In the genomic region with DNA sequence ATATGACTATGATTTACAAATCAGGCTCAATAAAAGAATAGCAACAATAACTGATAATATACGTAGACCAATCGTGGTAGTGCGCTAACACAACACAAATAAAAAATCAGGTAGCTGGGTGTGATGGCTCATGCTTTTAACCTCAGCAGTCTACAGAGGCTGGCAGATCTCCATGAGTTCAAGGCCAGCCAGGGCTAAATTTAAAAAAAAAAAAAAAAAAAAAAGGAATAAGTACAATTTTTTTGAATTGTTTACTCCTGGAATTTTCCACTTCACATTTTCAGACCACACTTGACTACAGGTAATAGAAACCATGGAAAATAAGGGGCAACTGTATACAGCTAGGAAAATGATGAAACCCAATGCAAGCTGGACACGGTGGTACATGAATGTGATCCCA, we compare ENCODE assay signal across 20 mouse cellular contexts.
A peak's percentile ranks its signal among the peaks of the same experiment; 100 is the strongest.
DNase-seq lines count a peak whose midpoint lies in the region; ATAC-seq lines count a peak whose summit lies in the region.
"Had no signal": no experiment of that assay in that cellular context is flagged by ENCODE, and none has a peak within 500 bp of the region (broad histone marks: within the 10 kb centered on the region; RNA-seq: fewer than 3 reads in every experiment).

No protein-coding gene starts in this region.

- H3K4me3 ChIP-seq in hindbrain, embryonic 12.5 days = no peak overlapping the region
- no peak overlapping the region for H3K4me3 ChIP-seq in hindbrain, embryonic 16.5 days (ENCODE audit: low read length)
- H3K4me3 ChIP-seq in midbrain, embryonic 12.5 days = no peak overlapping the region
- no peak overlapping the region for H3K4me3 ChIP-seq in midbrain, embryonic 10.5 days
- H3K4me3 ChIP-seq in forebrain, embryonic 16.5 days (replicated peaks; ENCODE audit: low read length) = no peak overlapping the region
- H3K4me3 ChIP-seq in neural tube, embryonic 15.5 days (replicated peaks) = no peak overlapping the region
- H3K4me3 ChIP-seq: gastrocnemius, adult 2 months; heart, embryonic 10.5 days; limb, embryonic 10.5 days; neural tube, embryonic 12.5 days had no signal

- H3K4me2 ChIP-seq in hindbrain, embryonic 12.5 days (replicated peaks) = no peak overlapping the region
- no peak overlapping the region for H3K4me2 ChIP-seq in hindbrain, embryonic 16.5 days (ENCODE audit: low read length)
- H3K4me2 ChIP-seq in midbrain, embryonic 12.5 days (replicated peaks) = no peak overlapping the region
- H3K4me2 ChIP-seq in forebrain, embryonic 16.5 days (ENCODE audit: low read length) = no peak overlapping the region
- no peak overlapping the region for H3K4me2 ChIP-seq in neural tube, embryonic 15.5 days
- H3K4me2 ChIP-seq: liver, embryonic 11.5 days; lung, embryonic 14.5 days; neural tube, embryonic 12.5 days had no signal

- H3K4me1 ChIP-seq in hindbrain, embryonic 12.5 days = peaks cover 18% of the 10 kb centered on the region
- peaks cover 13% of the 10 kb centered on the region for H3K4me1 ChIP-seq in hindbrain, embryonic 16.5 days (ENCODE audit: control insufficient read depth, insufficient read depth, low read depth, low read length)
- H3K4me1 ChIP-seq in midbrain, embryonic 12.5 days = peaks cover 14% of the 10 kb centered on the region; the same call in 1 of the 2 replicates
- peaks cover 6% of the 10 kb centered on the region for H3K4me1 ChIP-seq in midbrain, embryonic 10.5 days
- peaks cover 18% of the 10 kb centered on the region for H3K4me1 ChIP-seq in forebrain, embryonic 16.5 days (replicated peaks; ENCODE audit: control insufficient read depth, insufficient read depth, low read length)
- H3K4me1 ChIP-seq in neural tube, embryonic 15.5 days = peaks cover 31% of the 10 kb centered on the region

- H3K9ac ChIP-seq in hindbrain, embryonic 12.5 days = no peak overlapping the region
- H3K9ac ChIP-seq in hindbrain, embryonic 16.5 days (ENCODE audit: low read depth, low read length) = no peak overlapping the region
- no peak overlapping the region for H3K9ac ChIP-seq in midbrain, embryonic 12.5 days (replicated peaks)
- 0 out of 2 replicates have a peak overlapping the region, but pooled peaks have one; percentile 36 for H3K9ac ChIP-seq in forebrain, embryonic 16.5 days (replicated peaks; ENCODE audit: low read depth, low read length)
- H3K9ac ChIP-seq in neural tube, embryonic 15.5 days (replicated peaks) = no peak overlapping the region
- H3K9ac ChIP-seq: lung, embryonic 14.5 days; neural tube, embryonic 12.5 days had no signal

- H3K9me3 ChIP-seq in hindbrain, embryonic 12.5 days (replicated peaks) = no peaks in the 10 kb centered on the region
- no peaks in the 10 kb centered on the region for H3K9me3 ChIP-seq in hindbrain, embryonic 16.5 days (ENCODE audit: control insufficient read depth, low read length)
- no peaks in the 10 kb centered on the region for H3K9me3 ChIP-seq in midbrain, embryonic 12.5 days
- H3K9me3 ChIP-seq in midbrain, embryonic 10.5 days (replicated peaks) = no peaks in the 10 kb centered on the region
- H3K9me3 ChIP-seq in forebrain, embryonic 16.5 days (ENCODE audit: control insufficient read depth, low read length) = no peaks in the 10 kb centered on the region
- H3K9me3 ChIP-seq in neural tube, embryonic 15.5 days (replicated peaks) = no peaks in the 10 kb centered on the region
- H3K9me3 ChIP-seq: heart, embryonic 10.5 days; limb, embryonic 10.5 days; neural tube, embryonic 12.5 days had no signal

- no peaks in the 10 kb centered on the region for H3K27me3 ChIP-seq in hindbrain, embryonic 12.5 days
- no peaks in the 10 kb centered on the region for H3K27me3 ChIP-seq in hindbrain, embryonic 16.5 days (replicated peaks; ENCODE audit: control insufficient read depth, insufficient read depth, low read length)
- no peaks in the 10 kb centered on the region for H3K27me3 ChIP-seq in midbrain, embryonic 12.5 days
- no peaks in the 10 kb centered on the region for H3K27me3 ChIP-seq in midbrain, embryonic 10.5 days (ENCODE audit: low read depth, poor library complexity, severe bottlenecking)
- H3K27me3 ChIP-seq in forebrain, embryonic 16.5 days (replicated peaks; ENCODE audit: control insufficient read depth, insufficient read depth, low read length) = no peaks in the 10 kb centered on the region
- H3K27me3 ChIP-seq in neural tube, embryonic 15.5 days (replicated peaks) = no peaks in the 10 kb centered on the region
- H3K27me3 ChIP-seq: CH12.LX; neural tube, embryonic 12.5 days had no signal

- no peak for DNase-seq in midbrain, embryonic 10.5 days (ENCODE audit: low spot score)
- DNase-seq in urinary bladder, postnatal 10 days (ENCODE audit: low spot score) = no peak
- DNase-seq: adrenal gland, adult 2 months; cerebellum, adult 2 months; cerebellum, postnatal 36 days; gastrocnemius, adult 2 months; kidney, adult 11 months; kidney, postnatal 14 days; lung, embryonic 14.5 days; thymus, adult 2 months had no signal

- 96% methylated on average over 4 of the region's 4 CpGs for WGBS in hindbrain, embryonic 12.5 days
- WGBS in hindbrain, embryonic 16.5 days = 90% methylated on average over 4 of the region's 4 CpGs
- 95% methylated on average over 4 of the region's 4 CpGs for WGBS in midbrain, embryonic 12.5 days
- 96% methylated on average over 4 of the region's 4 CpGs for WGBS in midbrain, embryonic 10.5 days
- 92% methylated on average over 4 of the region's 4 CpGs for WGBS in forebrain, embryonic 16.5 days
- WGBS in neural tube, embryonic 15.5 days = 92% methylated on average over 4 of the region's 4 CpGs

- no peaks in the 10 kb centered on the region for H3K36me3 ChIP-seq in hindbrain, embryonic 12.5 days
- no peaks in the 10 kb centered on the region for H3K36me3 ChIP-seq in hindbrain, embryonic 16.5 days (ENCODE audit: control insufficient read depth, insufficient read depth, low read length)
- H3K36me3 ChIP-seq in midbrain, embryonic 12.5 days = no peaks in the 10 kb centered on the region
- no peaks in the 10 kb centered on the region for H3K36me3 ChIP-seq in midbrain, embryonic 10.5 days
- no peaks in the 10 kb centered on the region for H3K36me3 ChIP-seq in forebrain, embryonic 16.5 days (ENCODE audit: control insufficient read depth, insufficient read depth)
- H3K36me3 ChIP-seq in neural tube, embryonic 15.5 days = no peaks in the 10 kb centered on the region
- H3K36me3 ChIP-seq: heart, embryonic 10.5 days; limb, embryonic 10.5 days; neural tube, embryonic 12.5 days had no signal

- peak overlapping the region; percentile 36 for H3K27ac ChIP-seq in hindbrain, embryonic 12.5 days
- H3K27ac ChIP-seq in hindbrain, embryonic 16.5 days (ENCODE audit: low read depth, low read length) = no peak overlapping the region; the same call in 1 of the 2 replicates
- peak overlapping the region; percentile 55 for H3K27ac ChIP-seq in midbrain, embryonic 12.5 days (replicated peaks)
- H3K27ac ChIP-seq in midbrain, embryonic 10.5 days (replicated peaks) = no peak overlapping the region
- peak overlapping the region; percentile 80 for H3K27ac ChIP-seq in forebrain, embryonic 16.5 days (ENCODE audit: low read length)
- H3K27ac ChIP-seq in neural tube, embryonic 15.5 days (replicated peaks) = peak overlapping the region; percentile 48
- H3K27ac ChIP-seq: gastrocnemius, adult 2 months; heart, embryonic 10.5 days; limb, embryonic 10.5 days; neural tube, embryonic 12.5 days had no signal

- ATAC-seq in hindbrain, embryonic 12.5 days (ENCODE audit: low FRiP score) = no peak
- no peak for ATAC-seq in hindbrain, embryonic 16.5 days
- no peak for ATAC-seq in midbrain, embryonic 12.5 days (ENCODE audit: low FRiP score, low read depth)
- no peak for ATAC-seq in forebrain, embryonic 16.5 days
- ATAC-seq in neural tube, embryonic 15.5 days (ENCODE audit: low FRiP score) = no peak

Comparison
In these comparisons a context has a peak if more than half of its experiments do, and no peak if none do; other contexts are left out.
1. H3K27ac ChIP-seq: peak in hindbrain, embryonic 12.5 days (single experiment), midbrain, embryonic 12.5 days (single experiment), forebrain, embryonic 16.5 days (single experiment) and neural tube, embryonic 15.5 days (single experiment); none in hindbrain, embryonic 16.5 days (single experiment) and midbrain, embryonic 10.5 days (single experiment).